Mouse (Mus musculus): ENCODE measurements at regions not wholly inside any gene's neighbourhood (a gene's known extent, or its start where the extent isn't known, plus 50 kb on each side); places are given as distances from the start of the nearest gene placed in this dataset.

DNA sequence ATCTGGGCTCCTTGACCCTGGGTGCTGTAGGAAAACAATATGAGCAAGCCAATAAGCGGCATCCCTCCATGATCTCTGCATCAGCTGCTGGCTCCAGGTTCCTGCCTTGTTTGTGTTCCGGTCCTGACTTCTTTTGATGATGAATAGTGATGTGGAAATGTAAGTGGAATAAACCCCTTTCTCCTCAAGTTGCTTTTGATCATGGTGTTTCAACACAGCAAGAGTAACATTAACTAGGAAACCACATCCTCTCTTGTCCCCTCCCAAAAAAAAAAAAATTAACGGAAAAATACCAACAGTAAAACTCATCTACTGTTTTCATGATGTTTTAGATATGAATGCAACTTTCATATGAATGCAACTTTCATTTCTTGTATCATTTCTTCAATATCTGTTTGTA is 1024.6 kb upstream of the Sel1l start:
- Histone ChIP-seq H3K27ac (no peak overlapping the region), H3K9me3 (no peaks in the 10 kb centered on the region), H3K36me3 (no peaks in the 10 kb centered on the region), H3K27me3 (no peaks in the 10 kb centered on the region), H3K9ac (no peak overlapping the region), H3K4me1 (no peaks in the 10 kb centered on the region), H3K4me2 (no peak overlapping the region), H3K4me3 (no peak overlapping the region)
- WGBS: 82% methylated on average over 3 of the region's 3 CpGs
- ATAC-seq (ENCODE audit: borderline replicate concordance, extremely low read depth, low FRiP score, low TSS enrichment): no peak

DNA sequence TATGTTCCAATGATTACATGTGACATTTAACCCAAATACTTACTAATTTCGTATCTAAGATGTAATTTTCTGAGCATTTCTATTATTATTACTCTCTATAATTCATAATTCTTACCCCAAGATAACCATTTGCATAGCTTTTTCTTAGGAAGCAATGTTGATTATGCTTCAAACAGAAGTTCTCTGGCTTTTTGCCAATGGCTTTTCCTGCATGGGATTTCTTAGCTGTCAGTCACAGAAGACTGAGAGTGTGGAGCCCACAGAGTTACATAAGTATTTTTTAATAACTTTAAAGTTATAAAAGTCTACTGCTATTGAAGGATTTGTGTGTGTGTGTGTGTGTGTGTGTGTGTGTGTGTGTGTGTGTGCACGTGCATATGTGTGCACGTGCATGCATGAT is 1020.4 kb upstream of the Sel1l start:
- WGBS: 68% methylated on average over 3 of the region's 3 CpGs
- H3K4me3 ChIP-seq: no peak overlapping the region
- no peaks in the 10 kb centered on the region for H3K36me3 ChIP-seq
- no peaks in the 10 kb centered on the region for H3K27me3 ChIP-seq
- no peak overlapping the region for H3K27ac ChIP-seq
- no peak overlapping the region for H3K9ac ChIP-seq
- no peaks in the 10 kb centered on the region for H3K4me1 ChIP-seq
- H3K9me3 ChIP-seq: no peaks in the 10 kb centered on the region
- no peak overlapping the region for H3K4me2 ChIP-seq
- no peak for ATAC-seq (ENCODE audit: borderline replicate concordance, extremely low read depth, low FRiP score, low TSS enrichment)

DNA sequence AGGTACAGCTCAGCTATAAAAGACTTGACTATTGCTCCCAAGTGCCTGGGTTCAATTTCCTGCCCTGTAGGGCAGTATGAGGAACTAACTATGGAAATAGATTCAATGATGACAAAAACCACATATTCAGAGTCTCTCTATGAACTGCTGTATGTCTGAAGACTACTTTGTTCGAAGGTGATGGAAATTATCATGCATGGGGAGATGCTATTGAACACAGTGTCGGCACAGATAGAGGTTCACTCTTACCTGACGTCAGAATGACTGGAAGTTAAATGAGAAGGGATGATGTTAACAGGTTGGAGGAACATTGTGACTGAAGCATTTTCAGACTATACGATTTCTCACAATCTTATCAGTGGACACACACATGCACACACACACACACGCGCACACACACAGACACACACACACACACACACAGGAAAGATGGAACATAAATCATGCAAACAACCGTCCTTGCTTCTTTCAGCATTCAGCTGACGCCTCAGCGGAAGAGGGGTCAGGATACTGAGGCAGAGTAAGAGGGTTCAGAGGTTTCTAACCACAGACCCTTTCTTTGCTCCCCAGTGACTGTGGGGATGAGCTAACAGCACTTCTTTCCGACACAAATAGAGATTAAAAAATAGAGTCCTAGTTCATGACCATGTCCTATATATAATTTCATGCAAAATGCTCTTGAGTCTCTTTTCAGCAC is 974.3 kb upstream of the Sel1l start:
- Histone ChIP-seq H3K4me2 (no peak overlapping the region), H3K4me1 (no peaks in the 10 kb centered on the region), H3K27ac (no peak overlapping the region), H3K36me3 (no peaks in the 10 kb centered on the region), H3K27me3 (no peaks in the 10 kb centered on the region), H3K9me3 (no peaks in the 10 kb centered on the region), H3K4me3 (no peak overlapping the region), H3K9ac (no peak overlapping the region)
- no peak for ATAC-seq (ENCODE audit: borderline replicate concordance, extremely low read depth, low FRiP score, low TSS enrichment)
- WGBS: 71% methylated on average over 10 of the region's 10 CpGs

DNA sequence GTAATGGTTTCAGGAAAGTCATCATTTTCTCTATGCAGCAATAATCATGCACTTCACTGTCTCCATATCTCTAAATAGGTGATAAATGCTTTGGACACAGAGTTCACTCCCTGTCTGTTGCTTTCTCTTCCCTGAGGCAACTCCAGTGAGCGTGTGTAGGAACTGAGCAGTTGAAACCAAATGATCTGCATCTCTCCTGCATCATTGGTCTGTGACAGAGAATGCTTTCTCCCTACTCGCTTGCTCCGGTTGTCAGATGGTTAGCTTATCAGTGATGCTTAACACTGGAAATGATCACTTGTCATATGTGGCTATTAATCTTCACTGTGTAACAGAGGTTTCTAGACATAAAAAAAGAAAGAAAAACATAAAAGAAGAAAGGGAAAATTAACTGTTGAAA is 969.7 kb upstream of the Sel1l start:
- ATAC-seq (ENCODE audit: borderline replicate concordance, extremely low read depth, low FRiP score, low TSS enrichment): no peak
- Histone ChIP-seq H3K4me3 (no peak overlapping the region), H3K36me3 (no peaks in the 10 kb centered on the region), H3K9ac (no peak overlapping the region), H3K27ac (no peak overlapping the region), H3K9me3 (no peaks in the 10 kb centered on the region), H3K4me1 (no peaks in the 10 kb centered on the region), H3K4me2 (no peak overlapping the region), H3K27me3 (no peaks in the 10 kb centered on the region)
- WGBS: 45% methylated on average over 3 of the region's 3 CpGs

GRCm38 (mm10) chr12:92801121-92801520 is 952.2 kb upstream of the Sel1l start:
- Histone ChIP-seq H3K4me3 (no peak overlapping the region), H3K4me2 (no peak overlapping the region), H3K36me3 (no peaks in the 10 kb centered on the region), H3K9me3 (no peaks in the 10 kb centered on the region), H3K9ac (no peak overlapping the region), H3K27me3 (no peaks in the 10 kb centered on the region), H3K4me1 (no peaks in the 10 kb centered on the region), H3K27ac (no peak overlapping the region)
- WGBS: 89% methylated on average over 1 of the region's 1 CpGs
- ATAC-seq (ENCODE audit: borderline replicate concordance, extremely low read depth, low FRiP score, low TSS enrichment): no peak

GRCm38 (mm10) chr12:92783362-92783761 is 934.4 kb upstream of the Sel1l start:
- H3K4me3 ChIP-seq: no peak overlapping the region
- ATAC-seq (ENCODE audit: borderline replicate concordance, extremely low read depth, low FRiP score, low TSS enrichment): no peak
- 81% methylated on average over 1 of the region's 1 CpGs for WGBS
- H3K4me1 ChIP-seq: no peaks in the 10 kb centered on the region
- no peaks in the 10 kb centered on the region for H3K9me3 ChIP-seq
- no peak overlapping the region for H3K9ac ChIP-seq
- no peak overlapping the region for H3K4me2 ChIP-seq
- H3K27ac ChIP-seq: no peak overlapping the region
- H3K27me3 ChIP-seq: no peaks in the 10 kb centered on the region
- no peaks in the 10 kb centered on the region for H3K36me3 ChIP-seq

DNA sequence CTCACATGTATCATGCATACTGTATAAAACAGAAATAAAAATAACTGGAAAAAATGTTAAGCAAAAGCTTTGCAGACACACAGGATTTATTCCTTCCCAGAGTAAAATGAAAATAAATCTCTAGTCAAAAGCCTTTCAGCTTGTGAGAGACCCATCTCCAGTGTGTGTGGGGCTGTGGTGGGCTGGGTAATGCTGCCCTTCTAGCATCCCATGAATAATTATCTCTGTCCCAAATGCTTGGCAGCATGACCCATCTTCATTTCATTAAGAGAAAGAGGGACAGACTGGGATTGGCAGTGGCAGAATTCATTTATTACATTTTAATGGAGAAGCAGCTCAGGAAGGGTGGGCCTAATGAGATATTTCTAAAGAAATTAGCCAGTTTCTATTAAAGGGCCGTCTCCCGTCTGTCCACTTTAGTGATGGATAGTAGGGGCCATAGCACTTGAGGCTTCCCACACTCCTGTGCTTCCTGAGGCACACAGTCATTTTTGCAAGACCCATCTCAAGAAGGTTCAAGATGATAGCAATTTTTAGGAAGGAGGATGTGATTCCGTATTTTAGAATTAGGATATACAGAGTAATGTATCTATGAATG is 930.8 kb upstream of the Sel1l start:
- Histone ChIP-seq H3K4me2 (no peak overlapping the region), H3K9me3 (no peaks in the 10 kb centered on the region), H3K9ac (no peak overlapping the region), H3K36me3 (no peaks in the 10 kb centered on the region), H3K27ac (no peak overlapping the region), H3K4me1 (no peaks in the 10 kb centered on the region), H3K27me3 (no peaks in the 10 kb centered on the region), H3K4me3 (no peak overlapping the region)
- 77% methylated on average over 3 of the region's 3 CpGs for WGBS
- no peak for ATAC-seq (ENCODE audit: borderline replicate concordance, extremely low read depth, low FRiP score, low TSS enrichment)

DNA sequence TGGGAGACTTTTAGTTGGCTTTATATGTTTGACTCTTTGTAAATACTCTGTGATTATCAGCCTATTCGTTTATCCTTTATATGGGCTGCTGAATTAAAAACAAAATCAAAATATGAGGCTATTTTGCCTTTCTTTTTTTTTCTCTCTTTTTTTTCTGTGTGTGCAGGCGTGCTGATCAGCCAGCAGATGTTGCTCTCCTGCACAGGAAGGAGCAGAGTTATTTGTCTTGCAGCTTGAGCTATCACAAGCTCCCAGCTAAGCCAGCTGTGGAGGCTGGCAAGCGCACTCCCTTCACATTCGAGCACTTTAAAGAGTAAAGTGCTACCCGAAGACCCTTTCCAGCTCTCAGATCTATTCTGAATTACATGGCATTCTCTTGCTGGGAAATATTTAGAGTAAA is 926.7 kb upstream of the Sel1l start:
- no peak for ATAC-seq (ENCODE audit: borderline replicate concordance, extremely low read depth, low FRiP score, low TSS enrichment)
- Histone ChIP-seq H3K9me3 (no peaks in the 10 kb centered on the region), H3K4me3 (no peak overlapping the region), H3K4me1 (no peaks in the 10 kb centered on the region), H3K27me3 (no peaks in the 10 kb centered on the region), H3K36me3 (no peaks in the 10 kb centered on the region), H3K27ac (no peak overlapping the region), H3K9ac (no peak overlapping the region), H3K4me2 (no peak overlapping the region)
- WGBS: 25% methylated on average over 5 of the region's 5 CpGs

DNA sequence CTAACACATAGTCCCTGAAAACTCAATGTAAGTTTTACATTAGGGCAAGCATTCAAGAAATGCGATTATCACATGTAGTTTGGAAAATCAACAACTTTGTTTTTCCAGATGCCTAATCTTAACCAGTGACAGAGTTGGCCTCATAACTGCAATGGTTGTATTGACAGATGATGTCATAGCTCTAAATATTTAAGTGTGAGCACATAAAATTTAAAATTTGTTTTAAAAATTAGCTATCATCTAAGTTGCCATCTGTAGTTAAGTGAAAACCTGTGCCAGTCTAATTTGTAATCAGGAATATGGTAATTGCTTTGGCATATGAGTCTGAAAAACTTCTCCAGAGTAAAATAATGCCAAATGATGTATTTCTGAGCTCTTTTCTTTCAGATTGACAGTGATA is 899.6 kb upstream of the Sel1l start:
- H3K4me2 ChIP-seq: no peak overlapping the region
- no peaks in the 10 kb centered on the region for H3K9me3 ChIP-seq
- no peak overlapping the region for H3K4me3 ChIP-seq
- no peaks in the 10 kb centered on the region for H3K4me1 ChIP-seq
- H3K9ac ChIP-seq: no peak overlapping the region
- no peaks in the 10 kb centered on the region for H3K36me3 ChIP-seq
- H3K27me3 ChIP-seq: no peaks in the 10 kb centered on the region
- no peak overlapping the region for H3K27ac ChIP-seq
- ATAC-seq (ENCODE audit: borderline replicate concordance, extremely low read depth, low FRiP score, low TSS enrichment): no peak
- 90% methylated on average over 1 of the region's 1 CpGs for WGBS

- no peak overlapping the region for H3K9ac ChIP-seq
- no peak overlapping the region for H3K4me3 ChIP-seq
- WGBS: 71% methylated on average over 3 of the region's 3 CpGs
- ATAC-seq (ENCODE audit: borderline replicate concordance, extremely low read depth, low FRiP score, low TSS enrichment): no peak
- no peaks in the 10 kb centered on the region for H3K9me3 ChIP-seq
- H3K27me3 ChIP-seq: no peaks in the 10 kb centered on the region
- H3K36me3 ChIP-seq: no peaks in the 10 kb centered on the region
- H3K4me1 ChIP-seq: no peaks in the 10 kb centered on the region
- no peak overlapping the region for H3K27ac ChIP-seq
- no peak overlapping the region for H3K4me2 ChIP-seq
These were observed 891.9 kb upstream of the Sel1l start for GRCm38 (mm10) chr12:92740818-92741217.

DNA sequence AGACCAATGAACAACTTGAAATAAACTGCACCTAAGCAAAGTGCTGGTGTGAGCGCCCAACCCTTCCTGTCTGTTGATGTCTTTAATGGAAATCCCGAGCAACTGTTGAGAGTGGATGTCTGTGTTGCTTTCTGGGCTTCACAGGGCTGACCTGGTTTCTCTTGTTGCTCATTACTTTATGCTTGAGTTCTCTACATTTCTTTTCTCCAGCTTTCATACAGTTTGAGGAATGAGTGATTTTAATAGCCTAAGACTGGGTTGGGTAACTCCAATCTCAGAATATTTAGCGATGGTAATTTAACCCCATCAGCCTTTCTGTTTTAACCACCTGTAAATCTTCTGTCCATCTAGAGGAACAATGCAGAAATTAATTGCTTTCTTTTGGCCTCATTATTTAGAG is 890.2 kb upstream of the Sel1l start:
- 89% methylated on average over 3 of the region's 3 CpGs for WGBS

GRCm38 (mm10) chr12:92737623-92738370 is 888.8 kb upstream of the Sel1l start:
- no peak for ATAC-seq (ENCODE audit: borderline replicate concordance, extremely low read depth, low FRiP score, low TSS enrichment)
- WGBS: 61% methylated on average over 12 of the region's 12 CpGs
- no peak overlapping the region for H3K27ac ChIP-seq
- no peaks in the 10 kb centered on the region for H3K27me3 ChIP-seq
- no peaks in the 10 kb centered on the region for H3K9me3 ChIP-seq
- H3K4me1 ChIP-seq: no peaks in the 10 kb centered on the region
- no peak overlapping the region for H3K4me2 ChIP-seq
- H3K4me3 ChIP-seq: no peak overlapping the region
- H3K9ac ChIP-seq: no peak overlapping the region
- H3K36me3 ChIP-seq: no peaks in the 10 kb centered on the region

More for the DNA sequence above, 890.2 kb upstream of the Sel1l start:
- no peak overlapping the region for H3K4me2 ChIP-seq
- H3K27me3 ChIP-seq: no peaks in the 10 kb centered on the region
- ATAC-seq (ENCODE audit: borderline replicate concordance, extremely low read depth, low FRiP score, low TSS enrichment): no peak
- H3K4me3 ChIP-seq: no peak overlapping the region
- no peaks in the 10 kb centered on the region for H3K9me3 ChIP-seq
- H3K4me1 ChIP-seq: no peaks in the 10 kb centered on the region
- H3K9ac ChIP-seq: no peak overlapping the region
- H3K36me3 ChIP-seq: no peaks in the 10 kb centered on the region
- H3K27ac ChIP-seq: no peak overlapping the region
